In genomic region chr11:31169161-31170051, GRCm38 (mm10) we compare ENCODE assay signal across 8 mouse cellular contexts. TPM values are rescaled to one million over a fixed set of nuclear protein-coding genes. Genes with fewer than 3 reads are reported as not detected.
DNase-seq lines count a peak whose midpoint lies in the region; ATAC-seq and TF ChIP-seq lines count a peak whose summit lies in the region.

No protein-coding gene starts in this region.

- no peak for TF ChIP-seq EP300 in liver, embryonic 14.5 days (IDR thresholded peaks at IDR 0.05; ENCODE audit: low read depth)

- 1% methylated on average over 21 of the region's 21 CpGs for WGBS in forebrain, embryonic 11.5 days
- WGBS in intestine, embryonic 16.5 days = 4% methylated on average over 21 of the region's 21 CpGs
- 3% methylated on average over 21 of the region's 21 CpGs for WGBS in liver, embryonic 14.5 days (ENCODE audit: insufficient replicate concordance)

- peak overlapping the region; percentile 54 for H3K4me2 ChIP-seq in forebrain, embryonic 11.5 days (ENCODE audit: low read depth, low read length, severe bottlenecking)
- H3K4me2 ChIP-seq in intestine, embryonic 16.5 days (ENCODE audit: low read depth, low read length) = peak overlapping the region; percentile 61
- H3K4me2 ChIP-seq in liver, embryonic 14.5 days (ENCODE audit: low read depth) = peak overlapping the region; percentile 58

- intact Hi-C loops in left cerebral cortex, adult 2 months (cut with DNase I) = no loop called here
- intact Hi-C loops in left cerebral cortex, postnatal 4 days (cut with DNase I) = no loop called here
- intact Hi-C loops in left cerebral cortex, postnatal 14 days (cut with DNase I) = no loop called here

- no peak for TF ChIP-seq CTCF in left cerebral cortex, adult 2 months (IDR thresholded peaks at IDR 0.05)
- no peak for TF ChIP-seq CTCF in liver, embryonic 14.5 days (IDR thresholded peaks at IDR 0.05; ENCODE audit: low read depth)

- ATAC-seq in forebrain, embryonic 11.5 days (replicated peaks; ENCODE audit: low FRiP score) = peak; percentile 94
- ATAC-seq in intestine, embryonic 16.5 days = peak; percentile 86
- peak; percentile 72 for ATAC-seq in liver, embryonic 14.5 days (ENCODE audit: insufficient read depth)

- no peak overlapping the region for H3K27ac ChIP-seq in left cerebral cortex, adult 2 months
- no peak overlapping the region for H3K27ac ChIP-seq in forebrain, embryonic 11.5 days (ENCODE audit: low read depth, low read length)
- H3K27ac ChIP-seq in intestine, embryonic 16.5 days (ENCODE audit: low read length) = 0 out of 2 replicates have a peak overlapping the region, but pooled peaks have one; percentile 19
- H3K27ac ChIP-seq in liver, embryonic 14.5 days = no peak overlapping the region

- no peaks in the 10 kb centered on the region for H3K27me3 ChIP-seq in forebrain, embryonic 11.5 days (ENCODE audit: control insufficient read depth, insufficient read depth, low read length)
- H3K27me3 ChIP-seq in intestine, embryonic 16.5 days (replicated peaks; ENCODE audit: control insufficient read depth, insufficient read depth, low read length) = no peaks in the 10 kb centered on the region
- H3K27me3 ChIP-seq in liver, embryonic 14.5 days (ENCODE audit: control insufficient read depth, insufficient read depth, low read length) = no peaks in the 10 kb centered on the region

- no peak overlapping the region; the same call in 1 of the 2 replicates for H3K9ac ChIP-seq in forebrain, embryonic 11.5 days (ENCODE audit: low read length)
- peak overlapping the region; percentile 31; the same call in 1 of the 2 replicates for H3K9ac ChIP-seq in intestine, embryonic 16.5 days (ENCODE audit: low read depth, low read length)
- H3K9ac ChIP-seq in liver, embryonic 14.5 days (replicated peaks) = 0 out of 2 replicates have a peak overlapping the region, but pooled peaks have one; percentile 6

- no peaks in the 10 kb centered on the region for H3K4me1 ChIP-seq in forebrain, embryonic 11.5 days (replicated peaks; ENCODE audit: control insufficient read depth, insufficient read depth, low read length)
- H3K4me1 ChIP-seq in intestine, embryonic 16.5 days (ENCODE audit: control insufficient read depth, insufficient read depth, low read length) = peaks cover 6% of the 10 kb centered on the region; the same call in 1 of the 2 replicates
- 0 out of 4 replicates have a peak, but pooled peaks cover 0 to 3% of the 10 kb centered on the region in 2 experiments for H3K4me1 ChIP-seq in liver, embryonic 14.5 days (replicated peaks; ENCODE audit: control insufficient read depth in 2 of 2, insufficient read depth in 2 of 2, low read length in 1 of 2)

- H3K36me3 ChIP-seq in forebrain, embryonic 11.5 days (ENCODE audit: control insufficient read depth, insufficient read depth, low read length) = no peaks in the 10 kb centered on the region
- H3K36me3 ChIP-seq in intestine, embryonic 16.5 days (ENCODE audit: control insufficient read depth, insufficient read depth, low read length) = no peaks in the 10 kb centered on the region
- H3K36me3 ChIP-seq in liver, embryonic 14.5 days (replicated peaks; ENCODE audit: control insufficient read depth, insufficient read depth, low read depth) = no peaks in the 10 kb centered on the region

- DNase-seq in left cerebral cortex, adult 2 months (ENCODE audit: extremely low spot score in 1 of 2, low spot score in 2 of 2) = peak in 1 of 2 experiments; percentile 10
- no peak for DNase-seq in left cerebral cortex, postnatal 4 days
- DNase-seq in c-Kit-positive CD71-positive TER-119-positive erythroid progenitor cells, embryonic 14.5 days (ENCODE audit: low spot score) = peak; percentile 23
- peak; percentile 58 for DNase-seq in forebrain, embryonic 11.5 days (ENCODE audit: low spot score)
- peak in 1 of 3 experiments; percentile 0 for DNase-seq in liver, embryonic 14.5 days (ENCODE audit: low read depth in 3 of 3, low spot score in 3 of 3)
- DNase-seq in retina, postnatal 1 day = peak; percentile 66
- DNase-seq in left cerebral cortex, postnatal 14 days (ENCODE audit: low spot score in 2 of 2) = no peak

- no peaks in the 10 kb centered on the region for H3K9me3 ChIP-seq in forebrain, embryonic 11.5 days (ENCODE audit: control insufficient read depth, low read length)
- no peaks in the 10 kb centered on the region for H3K9me3 ChIP-seq in intestine, embryonic 16.5 days (ENCODE audit: control insufficient read depth, low read length)
- no peaks in the 10 kb centered on the region for H3K9me3 ChIP-seq in liver, embryonic 14.5 days (ENCODE audit: control insufficient read depth, low read length)

- peak overlapping the region; percentile 44 for H3K4me3 ChIP-seq in left cerebral cortex, adult 2 months
- H3K4me3 ChIP-seq in forebrain, embryonic 11.5 days (ENCODE audit: low read depth, low read length) = peak overlapping the region; percentile 34
- H3K4me3 ChIP-seq in intestine, embryonic 16.5 days (ENCODE audit: low read length) = peak overlapping the region; percentile 47
- H3K4me3 ChIP-seq in liver, embryonic 14.5 days (ENCODE audit: insufficient read depth in 1 of 2, low read depth in 2 of 2, low read length in 2 of 2) = peak overlapping the region; percentile 13 to 37; a peak in 3 of 4 replicates

RNA-seq across cellular contexts. Expression of gene Gm17332, which starts 12.9 kb away (rescaled TPM):
- total RNA-seq in left cerebral cortex, adult 2 months (2021) = not detected
- total RNA-seq in left cerebral cortex, postnatal 4 days (2021) = not detected
- not detected in 2 replicates for polyA plus RNA-seq in forebrain, embryonic 11.5 days (2014; fragmentation: Nextera tagmentation; extraction: Ambion mirVana)
- polyA plus RNA-seq in intestine, embryonic 16.5 days (2015; fragmentation: Nextera tagmentation; extraction: Ambion mirVana) = not detected in 2 replicates
- not detected in 2 replicates for polyA plus RNA-seq in liver, embryonic 14.5 days (2012; rRNA removed)
- polyA plus RNA-seq in liver, embryonic 14.5 days (2014; fragmentation: Nextera tagmentation; extraction: Ambion mirVana) = not detected in 2 replicates
- not detected for total RNA-seq in left cerebral cortex, postnatal 14 days (2021)

Comparison
In these comparisons a context has a peak if more than half of its experiments do, and no peak if none do; other contexts are left out.
1. DNase-seq: peak in c-Kit-positive CD71-positive TER-119-positive erythroid progenitor cells, embryonic 14.5 days (single experiment), forebrain, embryonic 11.5 days (single experiment) and retina, postnatal 1 day (single experiment); none in left cerebral cortex, postnatal 4 days (single experiment) and left cerebral cortex, postnatal 14 days (0 of 2).
2. Peak in every context shown above with its lines, with median percentiles within 50 percentile points of each other: H3K4me3 ChIP-seq, ATAC-seq and H3K4me2 ChIP-seq.